Mouse (Mus musculus): ENCODE measurements around the gene Tmprss11c.

Gene Tmprss11c

GRCm38 (mm10) chr5:86289208-86289607, at the start of gene Tmprss11c:
TSS of gene Tmprss11c (minus strand) at chr5:86289308.
- no peak for DNase-seq

- DNase-seq = peak; percentile 7
Measured at GRCm38 (mm10) chr5:86318018-86318956, 29.2 kb upstream of the Tmprss11c start.

GRCm38 (mm10) chr5:86306116-86306515, 17.0 kb upstream of the Tmprss11c start:
- no peak for DNase-seq

GRCm38 (mm10) chr5:86303877-86304276, 14.8 kb upstream of the Tmprss11c start:
- no peak for DNase-seq

- DNase-seq = no peak
Measured at GRCm38 (mm10) chr5:86246559-86246958, 42.5 kb downstream of the Tmprss11c start.

GRCm38 (mm10) chr5:86244880-86245279, 44.2 kb downstream of the Tmprss11c start:
- no peak for DNase-seq

GRCm38 (mm10) chr5:86244275-86244674, 44.8 kb downstream of the Tmprss11c start:
- DNase-seq = peak; percentile 12

- peak; percentile 44 for DNase-seq
Measured at GRCm38 (mm10) chr5:86227156-86227853, 61.8 kb downstream of the Tmprss11c start.

GRCm38 (mm10) chr5:86197801-86198200, 91.3 kb downstream of the Tmprss11c start, which contains the start of gene Gnrhr:
TSS of gene Gnrhr (minus strand) at chr5:86197901.
- no peak for DNase-seq

- peak; percentile 74 for DNase-seq
Measured at GRCm38 (mm10) chr5:86191356-86191755, 97.8 kb downstream of the Tmprss11c start.

GRCm38 (mm10) chr5:86190770-86191169, 98.3 kb downstream of the Tmprss11c start:
- peak; percentile 71 for DNase-seq

- no peak for DNase-seq
Measured at GRCm38 (mm10) chr5:86190290-86190689, 98.8 kb downstream of the Tmprss11c start.

- no peak for DNase-seq
Measured at GRCm38 (mm10) chr5:86187441-86187840, 101.7 kb downstream of the Tmprss11c start.

Data from retina, postnatal 1 day (tissue).